Mouse (Mus musculus): ENCODE measurements around the gene Plcb3. TPM values are rescaled to one million over a fixed set of nuclear protein-coding genes. Genes with fewer than 3 reads are reported as not detected.
A peak's percentile ranks its signal among the peaks of the same experiment; 100 is the strongest.
"Not testable (repeated sequence)": the region's sequence is repeated elsewhere in the genome, so short reads cannot be mapped to it uniquely, and the experiment has no call there.

The Plcb3 gene
- polyA plus RNA-seq, 1 experiment from 2014 or later, result 11.3 TPM

DNA sequence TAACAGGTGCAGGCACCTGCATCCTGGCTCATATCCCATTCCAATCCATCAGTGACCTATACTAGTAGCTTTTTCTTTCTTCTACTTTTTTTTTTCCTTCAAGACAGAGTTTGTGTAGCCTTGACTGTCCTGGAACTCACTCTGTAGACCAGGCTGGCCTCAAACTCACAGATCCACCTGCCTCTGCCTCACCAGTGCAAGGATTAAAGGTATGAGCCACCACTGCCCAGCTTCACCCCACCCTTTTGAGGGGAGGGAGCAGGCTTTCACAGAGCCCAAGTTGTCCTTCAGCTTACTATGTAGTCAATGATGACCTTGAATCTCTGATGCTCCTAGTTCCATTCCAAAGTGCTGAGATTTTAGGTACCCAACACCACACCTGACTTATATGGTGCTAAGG is 56.8 kb downstream of the Plcb3 start:
- no peaks in the 10 kb centered on the region for H3K36me3 ChIP-seq (replicated peaks)
- H3K27ac ChIP-seq, result no peak overlapping the region
- H3K4me3 ChIP-seq, result no peak overlapping the region
- H3K9me3 ChIP-seq, result no peaks in the 10 kb centered on the region
- peak overlapping the region; percentile 96; the same call in 1 of the 2 replicates for H3K4me2 ChIP-seq
- H3K9ac ChIP-seq, result no peak overlapping the region
- H3K27me3 ChIP-seq (replicated peaks), result peaks cover 17% of the 10 kb centered on the region
- peaks cover 27% of the 10 kb centered on the region for H3K4me1 ChIP-seq
- no peak for ATAC-seq (replicated peaks)

DNA sequence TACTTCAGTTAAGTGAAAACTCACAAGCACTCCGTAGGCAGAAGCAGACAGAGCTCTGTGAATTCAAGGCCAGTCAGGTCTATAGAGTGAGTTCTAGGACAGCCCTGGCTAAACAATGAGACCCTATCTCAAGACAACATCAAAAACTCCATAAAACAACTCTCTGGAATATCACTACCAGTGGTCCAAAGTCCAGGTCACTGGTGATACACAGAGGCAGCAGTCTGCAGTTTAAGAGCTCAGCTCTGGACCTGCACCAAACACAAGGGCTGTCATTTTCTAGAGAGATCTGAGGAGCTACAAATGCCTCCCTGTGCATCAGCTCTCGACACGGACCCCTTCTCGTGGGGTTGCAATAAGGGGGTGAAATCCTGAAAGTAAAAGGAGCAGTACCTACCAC is 57.9 kb downstream of the Plcb3 start:
- peaks cover 27% of the 10 kb centered on the region for H3K4me1 ChIP-seq
- H3K4me2 ChIP-seq, result no peak overlapping the region
- peaks cover 8% of the 10 kb centered on the region for H3K27me3 ChIP-seq (replicated peaks)
- no peaks in the 10 kb centered on the region for H3K9me3 ChIP-seq
- 92% methylated on average over 4 of the region's 4 CpGs for WGBS
- no peaks in the 10 kb centered on the region for H3K36me3 ChIP-seq (replicated peaks)
- no peak for ATAC-seq (replicated peaks)
- no peak overlapping the region for H3K27ac ChIP-seq
- no peak overlapping the region for H3K9ac ChIP-seq
- no peak overlapping the region for H3K4me3 ChIP-seq

DNA sequence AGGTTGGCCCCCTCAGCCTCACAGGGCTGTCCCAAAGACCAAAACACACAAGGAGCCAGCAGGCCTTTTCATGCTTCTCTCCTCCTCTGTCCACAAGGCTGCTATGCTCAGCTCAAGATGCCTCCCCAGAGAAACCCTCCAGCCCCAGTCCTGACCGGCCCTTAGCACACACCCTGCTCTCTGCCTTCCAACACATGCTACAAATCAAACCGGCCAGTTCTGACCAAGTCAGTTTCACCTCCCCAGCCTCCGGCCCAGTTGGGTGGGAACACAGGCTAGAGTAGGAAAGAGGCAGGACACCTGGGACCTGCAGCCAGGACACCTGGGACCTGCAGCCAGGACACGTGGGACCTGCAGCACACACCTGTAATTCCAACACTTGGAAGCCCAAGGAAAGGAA is 59.8 kb downstream of the Plcb3 start:
- Histone ChIP-seq H3K27ac (no peak overlapping the region), H3K4me2 (no peak overlapping the region), H3K27me3 (replicated peaks) (no peaks in the 10 kb centered on the region), H3K9me3 (no peaks in the 10 kb centered on the region), H3K4me1 (peaks cover 25% of the 10 kb centered on the region), H3K4me3 (no peak overlapping the region), H3K36me3 (replicated peaks) (peaks cover 14% of the 10 kb centered on the region), H3K9ac (no peak overlapping the region)
- ATAC-seq (replicated peaks), result no peak
- WGBS, result 85% methylated on average over 4 of the region's 4 CpGs

DNA sequence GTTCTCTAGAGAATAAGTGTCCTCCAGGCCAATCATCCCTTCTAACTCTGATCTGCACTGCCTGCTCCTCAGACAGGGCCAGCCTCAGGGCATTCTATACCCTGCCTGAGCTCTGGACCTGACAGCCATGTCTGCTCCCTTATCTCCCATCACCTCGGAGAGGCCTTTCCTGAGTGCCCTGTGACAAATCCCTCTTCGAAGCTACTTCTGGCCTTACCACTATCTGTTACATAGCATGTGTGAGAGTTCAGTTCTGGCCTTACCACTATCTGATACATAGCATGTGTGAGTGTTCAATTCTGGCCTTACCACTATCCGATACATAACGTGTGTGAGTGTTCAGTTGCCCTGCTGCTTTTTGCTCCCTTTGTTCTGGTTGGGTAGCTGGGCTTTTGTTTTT is 61.0 kb downstream of the Plcb3 start:
- ATAC-seq (replicated peaks), result no peak
- Histone ChIP-seq H3K4me3 (no peak overlapping the region), H3K9me3 (no peaks in the 10 kb centered on the region), H3K4me1 (peaks cover 28% of the 10 kb centered on the region), H3K27me3 (replicated peaks) (no peaks in the 10 kb centered on the region), H3K4me2 (no peak overlapping the region), H3K9ac (no peak overlapping the region), H3K36me3 (replicated peaks) (peaks cover 18% of the 10 kb centered on the region), H3K27ac (no peak overlapping the region)
- 90% methylated on average over 4 of the region's 4 CpGs for WGBS

DNA sequence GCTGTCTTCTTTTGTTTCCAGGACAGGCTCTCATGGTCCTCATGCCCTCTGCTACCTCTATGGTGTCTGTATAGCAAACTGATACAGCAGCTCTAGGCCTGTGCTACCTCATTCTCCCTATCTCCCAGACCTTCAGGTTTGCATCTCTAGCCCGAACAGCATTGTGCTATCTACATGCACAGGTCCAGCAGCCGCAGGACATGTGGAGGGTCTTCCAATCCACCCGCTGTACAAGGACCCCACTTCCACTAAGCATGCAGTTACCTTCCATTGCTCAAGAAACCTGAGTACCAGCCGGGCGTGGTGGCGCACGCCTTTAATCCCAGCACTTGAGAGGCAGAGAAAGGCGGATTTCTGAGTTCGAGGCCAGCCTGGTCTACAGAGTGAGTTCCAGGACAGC is 61.7 kb downstream of the Plcb3 start:
- H3K4me2 ChIP-seq, result no peak overlapping the region
- H3K9me3 ChIP-seq, result no peaks in the 10 kb centered on the region
- peaks cover 20% of the 10 kb centered on the region for H3K4me1 ChIP-seq
- no peak for ATAC-seq (replicated peaks)
- no peak overlapping the region for H3K27ac ChIP-seq
- H3K36me3 ChIP-seq (replicated peaks), result peaks cover 18% of the 10 kb centered on the region
- WGBS, result 94% methylated on average over 9 of the region's 9 CpGs
- no peaks in the 10 kb centered on the region for H3K27me3 ChIP-seq (replicated peaks)
- no peak overlapping the region for H3K9ac ChIP-seq
- no peak overlapping the region for H3K4me3 ChIP-seq

DNA sequence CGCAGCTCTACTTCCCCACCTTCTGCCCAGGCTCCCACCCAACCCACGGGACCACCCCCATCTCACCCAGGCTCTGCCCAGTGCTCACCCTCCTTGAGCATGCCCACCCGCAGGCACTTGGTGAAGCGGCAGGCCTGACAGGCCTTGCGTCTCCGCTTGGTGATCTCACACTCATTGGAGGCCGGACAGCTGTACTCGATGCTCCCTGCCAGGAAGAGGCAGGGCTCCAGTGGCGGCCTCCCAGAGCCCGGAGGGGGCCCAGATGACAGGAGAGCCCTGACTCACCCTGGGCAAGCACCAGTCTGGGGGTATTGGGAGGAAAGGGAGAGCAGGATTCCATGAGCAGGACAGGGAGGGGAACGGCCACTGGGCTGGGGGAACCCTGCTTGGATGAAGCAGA is 62.3 kb downstream of the Plcb3 start:
- no peak for ATAC-seq (replicated peaks)
- peaks cover 18% of the 10 kb centered on the region for H3K36me3 ChIP-seq (replicated peaks)
- H3K4me2 ChIP-seq, result no peak overlapping the region
- no peak overlapping the region for H3K4me3 ChIP-seq
- H3K9me3 ChIP-seq, result no peaks in the 10 kb centered on the region
- H3K27me3 ChIP-seq (replicated peaks), result no peaks in the 10 kb centered on the region
- 92% methylated on average over 11 of the region's 11 CpGs for WGBS
- no peak overlapping the region for H3K9ac ChIP-seq
- peaks cover 16% of the 10 kb centered on the region for H3K4me1 ChIP-seq
- no peak overlapping the region for H3K27ac ChIP-seq

DNA sequence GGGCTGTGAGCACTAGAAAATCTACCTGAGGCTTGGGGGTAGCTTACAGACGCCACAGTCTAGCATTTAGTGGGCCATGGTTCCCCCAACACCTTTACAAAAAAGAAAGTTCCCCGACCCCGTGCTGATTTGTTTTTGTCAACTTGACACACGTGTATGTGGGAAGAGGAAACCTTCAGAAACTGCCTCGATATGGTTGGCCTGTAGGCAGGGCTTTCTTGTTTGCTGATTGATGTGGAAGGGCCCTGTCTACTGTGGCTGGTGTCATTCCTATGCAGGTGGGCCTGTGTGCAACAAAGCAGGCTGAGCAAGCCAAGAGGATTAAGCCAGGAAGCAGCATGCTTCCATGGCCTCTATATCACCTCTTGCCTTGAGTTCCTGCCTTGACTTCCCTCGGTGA is 63.2 kb downstream of the Plcb3 start:
- Histone ChIP-seq H3K9ac (no peak overlapping the region), H3K4me3 (no peak overlapping the region), H3K4me2 (no peak overlapping the region), H3K9me3 (no peaks in the 10 kb centered on the region), H3K4me1 (peaks cover 26% of the 10 kb centered on the region), H3K27ac (no peak overlapping the region), H3K27me3 (replicated peaks) (no peaks in the 10 kb centered on the region), H3K36me3 (replicated peaks) (peaks cover 18% of the 10 kb centered on the region)
- WGBS, result 90% methylated on average over 6 of the region's 6 CpGs
- ATAC-seq (replicated peaks), result no peak

DNA sequence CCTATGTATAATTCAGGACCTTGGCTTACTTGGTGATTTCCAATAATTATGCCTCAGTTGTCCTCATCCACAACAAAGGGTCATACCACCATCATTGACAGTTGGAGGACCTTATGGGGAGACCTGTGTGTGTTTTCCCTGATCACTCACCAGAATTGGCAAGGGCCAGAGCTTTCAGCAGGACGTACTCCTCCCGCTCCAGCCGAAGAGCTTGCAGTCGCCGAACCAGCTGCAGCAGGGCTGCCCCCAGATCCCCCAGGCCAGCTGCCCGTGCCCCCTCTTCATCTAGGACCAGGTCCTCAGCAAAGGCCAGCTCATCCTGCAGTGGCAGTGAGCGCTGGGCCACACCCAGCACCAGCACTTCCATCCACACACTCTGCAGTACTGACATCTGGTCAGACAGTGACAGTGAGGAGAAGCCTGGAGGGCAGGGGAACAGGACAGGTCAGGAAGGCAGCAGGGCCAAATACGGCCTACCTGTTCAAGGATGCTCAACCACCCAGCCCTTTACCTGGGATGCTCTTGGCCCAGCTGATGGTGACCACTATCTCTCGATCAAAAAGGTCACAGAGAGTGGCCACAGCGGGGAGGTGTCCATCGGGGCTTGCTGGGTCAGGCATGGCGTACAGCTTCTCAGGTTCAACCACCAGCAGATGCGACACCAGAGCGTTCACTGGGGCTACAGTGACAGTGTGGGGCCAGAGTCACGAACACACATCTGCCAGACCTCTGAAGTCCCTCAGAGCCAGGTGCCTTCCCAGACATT is 63.9 kb downstream of the Plcb3 start:
- no peak overlapping the region for H3K4me3 ChIP-seq
- peaks cover 32% of the 10 kb centered on the region for H3K4me1 ChIP-seq
- H3K27ac ChIP-seq, result no peak overlapping the region
- 91% methylated on average over 15 of the region's 15 CpGs for WGBS
- no peak for ATAC-seq (replicated peaks)
- no peak overlapping the region for H3K9ac ChIP-seq
- H3K4me2 ChIP-seq, result no peak overlapping the region
- peaks cover 18% of the 10 kb centered on the region for H3K36me3 ChIP-seq (replicated peaks)
- H3K9me3 ChIP-seq, result no peaks in the 10 kb centered on the region
- H3K27me3 ChIP-seq (replicated peaks), result no peaks in the 10 kb centered on the region

DNA sequence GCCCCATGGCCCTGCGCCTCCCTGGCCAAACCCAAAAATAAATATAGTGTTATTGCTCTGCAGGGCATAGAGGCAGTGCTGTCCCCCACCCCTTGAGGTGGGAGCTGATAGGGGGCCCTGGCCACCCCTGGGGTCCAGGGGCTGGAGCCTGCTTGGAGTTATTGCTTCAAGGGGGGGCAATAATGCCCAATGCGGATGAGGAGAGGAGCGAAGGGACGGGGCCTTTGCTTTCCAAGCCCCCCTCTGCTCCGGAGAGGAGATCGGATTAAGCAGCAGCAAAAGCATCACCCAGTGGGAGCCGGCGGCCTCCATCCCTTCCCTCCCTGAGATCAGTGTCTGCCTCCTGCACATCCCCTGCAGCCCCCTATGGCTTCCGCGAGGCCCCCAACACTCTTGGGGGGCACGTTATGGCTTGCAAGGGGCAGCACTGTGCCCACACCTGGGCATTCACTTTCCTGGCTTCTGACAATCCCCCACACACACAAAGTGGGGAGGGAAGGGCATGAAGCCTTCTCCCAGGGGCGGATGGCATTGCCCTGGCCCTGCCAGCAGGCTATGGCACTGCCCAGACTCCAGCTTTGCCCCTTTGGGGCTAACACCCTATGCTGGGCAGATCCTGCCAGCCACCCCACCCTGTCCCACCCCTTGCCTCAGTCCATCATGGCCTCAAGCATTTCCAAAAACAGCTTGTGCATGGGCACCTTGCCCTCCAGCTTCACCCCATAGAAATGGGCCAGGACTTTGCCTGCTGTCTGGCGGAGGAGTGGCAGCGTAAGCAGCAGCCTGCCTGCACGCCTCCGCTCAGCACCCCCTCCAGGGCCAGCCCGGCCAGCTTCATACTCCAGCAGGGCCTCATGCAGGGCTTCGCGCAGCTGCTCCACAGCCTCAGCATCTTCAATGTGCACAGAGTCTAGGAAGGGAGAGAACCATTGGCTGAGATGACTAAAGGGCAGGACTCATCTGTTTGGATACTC is 64.9 kb downstream of the Plcb3 start:
- H3K27me3 ChIP-seq (replicated peaks), result no peaks in the 10 kb centered on the region
- H3K4me1 ChIP-seq, result peaks cover 34% of the 10 kb centered on the region
- ATAC-seq (replicated peaks), result no peak
- H3K9ac ChIP-seq, result no peak overlapping the region
- peak overlapping the region; percentile 72; the same call in 1 of the 2 replicates for H3K4me2 ChIP-seq
- 78% methylated on average over 19 of the region's 19 CpGs for WGBS
- H3K9me3 ChIP-seq, result no peaks in the 10 kb centered on the region
- no peak overlapping the region for H3K27ac ChIP-seq
- H3K36me3 ChIP-seq (replicated peaks), result peaks cover 18% of the 10 kb centered on the region
- H3K4me3 ChIP-seq, result peak overlapping the region; percentile 3; the same call in 1 of the 2 replicates

DNA sequence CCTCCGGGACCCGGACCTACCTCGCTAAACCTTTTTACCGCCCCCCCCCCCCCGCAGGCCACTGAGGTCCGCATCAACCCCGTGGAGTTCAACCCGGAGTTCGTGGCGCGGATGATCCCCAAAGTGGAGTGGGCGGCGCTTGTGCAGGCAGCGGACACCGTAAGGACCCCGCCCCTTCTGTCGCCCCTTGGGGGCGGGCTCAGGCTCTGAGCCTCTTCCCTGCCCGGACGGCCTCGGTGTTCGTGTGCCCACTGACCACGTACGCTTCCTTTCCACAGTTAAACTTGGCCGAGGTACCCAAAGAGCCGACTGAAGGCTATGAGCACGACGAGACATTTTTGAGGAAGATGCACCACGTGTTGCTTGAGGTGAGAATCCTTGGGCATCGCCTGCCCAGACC is 66.0 kb downstream of the Plcb3 start:
- peaks cover 34% of the 10 kb centered on the region for H3K4me1 ChIP-seq
- peaks cover 18% of the 10 kb centered on the region for H3K36me3 ChIP-seq (replicated peaks)
- peak overlapping the region; percentile 72 for H3K4me2 ChIP-seq
- H3K9me3 ChIP-seq; ATAC-seq (replicated peaks); H3K27me3 ChIP-seq (replicated peaks): not testable (repeated sequence)
- peak overlapping the region; percentile 70 for H3K9ac ChIP-seq
- H3K4me3 ChIP-seq, result peak overlapping the region; percentile 68
- H3K27ac ChIP-seq, result peak overlapping the region; percentile 98
- 0% methylated on average over 29 of the region's 30 CpGs for WGBS

DNA sequence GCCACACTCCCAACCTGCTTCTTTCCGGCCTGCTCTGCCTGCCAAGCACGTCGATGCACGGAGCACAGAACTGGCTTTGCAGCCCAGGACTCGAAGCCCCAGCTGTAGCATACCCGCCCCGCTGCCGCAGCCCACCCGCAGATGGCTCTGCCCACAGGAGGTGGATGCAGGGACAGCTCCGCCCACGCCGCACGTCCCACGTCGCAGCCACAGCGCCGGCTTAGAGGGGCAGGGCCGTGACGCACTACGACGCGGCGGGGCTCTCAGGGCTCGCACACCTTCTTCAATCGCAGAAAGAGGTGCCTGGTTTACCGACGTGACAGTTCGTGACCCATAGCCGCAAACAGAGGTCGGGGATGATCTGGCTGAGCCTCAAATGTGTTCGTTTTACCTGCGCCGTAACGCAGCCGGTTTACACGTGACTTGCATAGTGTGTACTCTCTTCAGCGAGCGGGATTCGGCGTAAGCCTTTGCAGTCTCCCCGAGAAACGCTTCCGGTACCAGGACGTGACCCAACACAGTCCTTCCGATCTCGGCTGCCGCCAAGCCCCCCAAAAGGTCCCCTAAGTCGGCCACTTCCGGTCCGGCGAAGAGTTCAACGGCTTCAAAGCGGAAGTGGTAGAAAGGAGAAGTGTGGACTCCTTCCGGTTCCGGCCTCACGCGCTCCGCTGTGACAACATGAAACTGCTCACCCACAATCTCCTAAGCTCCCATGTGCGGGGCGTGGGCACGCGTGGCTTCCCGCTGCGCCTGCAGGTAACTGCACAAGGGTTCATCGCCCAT is 66.6 kb downstream of the Plcb3 start, which contains the start of the genes Trmt112 and Prdx5:
Gene Trmt112, plus strand, starts transcription at position 192 of the 783 bp plus-strand sequence.
Gene Prdx5, minus strand, starts transcription at position 600 of the 783 bp plus-strand sequence.
- H3K9ac ChIP-seq, result peak within 1 kb of the TSS; percentile 70
- peak; percentile 96 for ATAC-seq (replicated peaks)
- peaks cover 34% of the 10 kb centered on the region for H3K4me1 ChIP-seq
- no peaks in the 10 kb centered on the region for H3K9me3 ChIP-seq
- peak within 1 kb of the TSS; percentile 68 for H3K4me3 ChIP-seq
- no peaks in the 10 kb centered on the region for H3K27me3 ChIP-seq (replicated peaks)
- H3K27ac ChIP-seq, result peak within 1 kb of the TSS; percentile 98
- 0% methylated on average over 65 of the region's 65 CpGs for WGBS
- peak within 1 kb of the TSS; percentile 72 for H3K4me2 ChIP-seq
- H3K36me3 ChIP-seq (replicated peaks), result peaks cover 18% of the 10 kb centered on the region

DNA sequence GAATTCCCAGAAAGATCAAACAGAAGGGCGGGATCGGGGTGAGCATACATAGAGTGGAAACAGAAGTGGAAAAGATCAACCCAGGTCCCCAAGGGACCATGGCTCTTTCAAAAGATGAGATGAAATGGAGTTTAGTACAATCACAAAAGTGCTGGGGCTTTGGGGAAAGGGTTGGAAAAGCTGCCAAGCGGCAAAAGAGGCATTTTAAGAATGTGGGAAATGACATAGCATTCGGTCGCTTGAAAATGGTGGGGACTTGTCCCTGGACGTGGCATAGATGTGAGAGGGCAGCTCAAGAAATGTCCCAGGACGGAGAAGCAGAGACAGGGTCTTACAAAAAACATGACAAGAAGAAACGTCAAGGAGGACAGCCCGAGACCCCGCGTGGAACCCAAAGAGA is 67.2 kb downstream of the Plcb3 start:
- H3K27ac ChIP-seq, result peak overlapping the region; percentile 98
- peak overlapping the region; percentile 68 for H3K4me3 ChIP-seq
- no peaks in the 10 kb centered on the region for H3K9me3 ChIP-seq
- H3K27me3 ChIP-seq (replicated peaks), result no peaks in the 10 kb centered on the region
- H3K4me2 ChIP-seq, result peak overlapping the region; percentile 72
- H3K9ac ChIP-seq, result peak overlapping the region; percentile 70
- ATAC-seq (replicated peaks), result no peak
- H3K36me3 ChIP-seq (replicated peaks), result peaks cover 18% of the 10 kb centered on the region
- 12% methylated on average over 11 of the region's 11 CpGs for WGBS
- peaks cover 34% of the 10 kb centered on the region for H3K4me1 ChIP-seq

Measured in midbrain, embryonic 15.5 days (tissue).